Mouse (Mus musculus) liver, postnatal 0 days (tissue): ENCODE results near the gene Crip3.

Experiments used
- CTCF ChIP-seq: sonication (generic); IDR thresholded peaks from 2 replicates; pipeline ENCODE4 v1.5.1; 2016; ENCODE audit warnings: antibody characterized with exemption, low read depth
- EP300 ChIP-seq: IDR thresholded peaks from 2 replicates; pipeline ENCODE4 v1.6.1; 2016; ENCODE audit warnings: antibody characterized with exemption, low read depth, mild to moderate bottlenecking

DNA sequence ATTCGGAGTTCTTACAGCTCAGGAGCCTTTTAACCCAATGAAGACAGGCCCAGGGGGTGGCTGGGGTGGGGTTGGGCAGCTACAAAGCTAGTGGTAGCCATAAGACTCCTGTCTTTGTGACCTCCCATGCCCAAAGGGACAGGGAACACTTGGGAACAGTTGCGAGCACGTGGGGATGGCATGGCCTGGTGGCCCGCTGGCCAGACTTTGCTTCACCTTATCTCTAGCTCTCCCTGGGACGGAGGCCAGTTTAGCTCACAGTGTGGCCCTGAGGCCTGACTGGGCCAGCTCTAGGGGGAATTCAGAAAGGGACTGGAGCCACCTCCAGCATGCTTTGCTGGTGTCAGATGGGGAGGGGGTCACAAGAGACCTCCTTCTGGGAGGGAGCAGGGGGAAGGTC is 33.5 kb downstream of the Crip3 start:
- TF ChIP-seq EP300 = no peak
- TF ChIP-seq CTCF = no peak
